Mouse (Mus musculus) thymus, adult 2 months (tissue): Measurements from ENCODE around the gene Ttll3.

ENCODE experiments used
- CTCF ChIP-seq: fragments of 200-500 bp; IDR thresholded peaks from 2 replicates; pipeline ENCODE4 v1.5.1; 2012; ENCODE audit warnings: mild to moderate bottlenecking, control low read depth, low read length, moderate library complexity, borderline replicate concordance; ENCODE audit not compliant: control insufficient read depth, poor library complexity, insufficient read depth; ENCODE audit errors: extremely low read depth
- POLR2A ChIP-seq: fragments of 200-500 bp; IDR thresholded peaks from 2 replicates; pipeline ENCODE4 v1.6.1; 2012; ENCODE audit warnings: mild to moderate bottlenecking, low read length, control low read depth, moderate library complexity; ENCODE audit not compliant: control insufficient read depth, poor library complexity, insufficient read depth; ENCODE audit errors: extremely low read depth

GRCm38 (mm10) chr6:113424187-113424586 is 35.1 kb downstream of the Ttll3 start:
- no peak for TF ChIP-seq CTCF
- TF ChIP-seq POLR2A = no peak
